Mouse (Mus musculus): ENCODE data around the gene Rbm4b. TPM values are rescaled to one million over a fixed set of nuclear protein-coding genes. Genes with fewer than 3 reads are reported as not detected.

Gene Rbm4b
- polyA plus RNA-seq, 1 experiment = 12.8 TPM

DNA sequence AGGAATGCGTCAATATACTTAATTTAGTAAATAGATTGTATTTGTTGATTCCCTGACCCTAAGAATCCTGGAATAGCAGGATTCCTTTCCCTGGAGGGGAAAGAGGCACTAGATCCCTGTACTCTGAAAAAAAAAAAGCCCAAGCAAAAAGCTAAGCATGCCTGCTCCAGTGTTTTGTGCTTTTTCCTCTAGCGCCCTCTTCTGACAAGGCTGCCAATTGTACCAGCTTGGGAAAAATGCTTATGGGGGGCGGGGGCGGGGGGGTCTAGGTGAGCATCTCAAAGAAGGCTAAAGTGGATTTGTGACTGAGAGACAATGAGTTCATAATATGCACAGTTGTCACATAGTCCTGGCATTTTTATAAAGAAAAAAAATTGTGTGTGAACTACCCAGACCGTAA, 12.8 kb upstream of the Rbm4b start:
- Histone ChIP-seq H3K4me1 (ENCODE audit: control insufficient read depth, insufficient read depth, low read length) (no peaks in the 10 kb centered on the region), H3K36me3 (ENCODE audit: control insufficient read depth, insufficient read depth, low read length) (no peaks in the 10 kb centered on the region), H3K27ac (ENCODE audit: insufficient read depth, low read depth, low read length) (no peak overlapping the region), H3K4me3 (ENCODE audit: insufficient read depth, low read depth, low read length) (no peak overlapping the region), H3K27me3 (replicated peaks; ENCODE audit: control insufficient read depth, insufficient read depth, low read length) (no peaks in the 10 kb centered on the region)
- peak; percentile 36 for DNase-seq
- 54% methylated on average over 5 of the region's 5 CpGs for WGBS
- TF ChIP-seq CTCF (conservative IDR thresholded peaks at IDR 0.05; ENCODE audit: insufficient read depth, insufficient read length, low read depth, low read length) (peak; percentile 52), POLR2A (IDR thresholded peaks at IDR 0.05; ENCODE audit: low read depth, low read length) (no peak)

DNA sequence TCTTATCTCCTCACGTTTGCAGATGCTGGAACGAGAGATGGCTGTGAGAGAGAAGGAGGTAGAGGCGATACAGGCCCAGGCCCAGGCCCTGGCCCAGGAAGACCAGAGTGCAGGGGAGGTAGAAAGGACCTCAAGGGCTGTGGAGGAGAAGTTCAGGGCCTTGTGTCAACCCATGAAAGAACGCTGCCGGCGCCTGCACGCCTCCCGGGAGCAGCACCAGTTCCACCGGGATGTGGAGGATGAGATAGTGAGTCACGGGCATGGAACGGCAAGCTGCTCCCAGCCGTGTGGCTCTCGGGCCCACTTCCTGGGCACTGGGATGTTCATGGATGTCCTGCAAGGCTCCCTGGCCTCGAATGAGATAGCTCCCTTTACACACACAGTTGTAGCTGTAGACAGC, 12.3 kb upstream of the Rbm4b start:
- TF ChIP-seq CTCF (conservative IDR thresholded peaks at IDR 0.05; ENCODE audit: insufficient read depth, insufficient read length, low read depth, low read length) = no peak
- no peak for TF ChIP-seq POLR2A (IDR thresholded peaks at IDR 0.05; ENCODE audit: low read depth, low read length)
- no peak overlapping the region for H3K27ac ChIP-seq (ENCODE audit: insufficient read depth, low read depth, low read length)
- no peak for DNase-seq
- H3K4me1 ChIP-seq (ENCODE audit: control insufficient read depth, insufficient read depth, low read length) = no peaks in the 10 kb centered on the region
- WGBS = 74% methylated on average over 14 of the region's 14 CpGs
- H3K27me3 ChIP-seq (replicated peaks; ENCODE audit: control insufficient read depth, insufficient read depth, low read length) = no peaks in the 10 kb centered on the region
- no peaks in the 10 kb centered on the region for H3K36me3 ChIP-seq (ENCODE audit: control insufficient read depth, insufficient read depth, low read length)
- H3K4me3 ChIP-seq (ENCODE audit: insufficient read depth, low read depth, low read length) = no peak overlapping the region

DNA sequence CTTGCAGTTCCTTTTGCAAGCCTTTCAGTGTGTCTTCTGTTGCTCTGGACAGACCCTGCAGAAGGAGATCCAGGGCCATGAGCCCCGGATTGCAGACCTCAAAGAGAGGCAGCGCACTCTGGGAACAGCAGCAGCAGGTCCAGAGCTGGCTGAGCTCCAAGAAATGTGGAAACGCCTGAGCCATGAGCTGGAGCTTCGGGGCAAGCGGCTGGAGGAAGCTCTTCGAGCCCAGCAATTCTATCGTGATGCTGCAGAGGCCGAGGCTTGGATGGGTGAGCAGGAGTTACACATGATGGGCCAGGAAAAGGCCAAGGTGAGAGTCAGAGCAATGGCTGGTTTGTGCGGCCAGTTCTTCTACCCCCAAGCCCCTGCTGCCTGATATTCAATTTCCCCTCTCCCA, 11.2 kb upstream of the Rbm4b start:
- no peaks in the 10 kb centered on the region for H3K4me1 ChIP-seq (ENCODE audit: control insufficient read depth, insufficient read depth, low read length)
- no peaks in the 10 kb centered on the region for H3K27me3 ChIP-seq (replicated peaks; ENCODE audit: control insufficient read depth, insufficient read depth, low read length)
- WGBS = 32% methylated on average over 9 of the region's 9 CpGs
- TF ChIP-seq POLR2A (IDR thresholded peaks at IDR 0.05; ENCODE audit: low read depth, low read length) (no peak), CTCF (conservative IDR thresholded peaks at IDR 0.05; ENCODE audit: insufficient read depth, insufficient read length, low read depth, low read length) (no peak)
- no peak overlapping the region for H3K4me3 ChIP-seq (ENCODE audit: insufficient read depth, low read depth, low read length)
- no peaks in the 10 kb centered on the region for H3K36me3 ChIP-seq (ENCODE audit: control insufficient read depth, insufficient read depth, low read length)
- DNase-seq = peak; percentile 29
- H3K27ac ChIP-seq (ENCODE audit: insufficient read depth, low read depth, low read length) = no peak overlapping the region

- peak; percentile 34 for DNase-seq
- H3K4me1 ChIP-seq (ENCODE audit: control insufficient read depth, insufficient read depth, low read length) = no peaks in the 10 kb centered on the region
- no peak for TF ChIP-seq CTCF (conservative IDR thresholded peaks at IDR 0.05; ENCODE audit: insufficient read depth, insufficient read length, low read depth, low read length)
- TF ChIP-seq POLR2A (IDR thresholded peaks at IDR 0.05; ENCODE audit: low read depth, low read length) = no peak
- WGBS = 77% methylated on average over 10 of the region's 10 CpGs
- H3K4me3 ChIP-seq (ENCODE audit: insufficient read depth, low read depth, low read length) = no peak overlapping the region
- H3K27me3 ChIP-seq (replicated peaks; ENCODE audit: control insufficient read depth, insufficient read depth, low read length) = no peaks in the 10 kb centered on the region
- H3K36me3 ChIP-seq (ENCODE audit: control insufficient read depth, insufficient read depth, low read length) = no peaks in the 10 kb centered on the region
- no peak overlapping the region for H3K27ac ChIP-seq (ENCODE audit: insufficient read depth, low read depth, low read length)
Measured at GRCm38 (mm10) chr19:4745681-4746080, 10.6 kb upstream of the Rbm4b start.

DNA sequence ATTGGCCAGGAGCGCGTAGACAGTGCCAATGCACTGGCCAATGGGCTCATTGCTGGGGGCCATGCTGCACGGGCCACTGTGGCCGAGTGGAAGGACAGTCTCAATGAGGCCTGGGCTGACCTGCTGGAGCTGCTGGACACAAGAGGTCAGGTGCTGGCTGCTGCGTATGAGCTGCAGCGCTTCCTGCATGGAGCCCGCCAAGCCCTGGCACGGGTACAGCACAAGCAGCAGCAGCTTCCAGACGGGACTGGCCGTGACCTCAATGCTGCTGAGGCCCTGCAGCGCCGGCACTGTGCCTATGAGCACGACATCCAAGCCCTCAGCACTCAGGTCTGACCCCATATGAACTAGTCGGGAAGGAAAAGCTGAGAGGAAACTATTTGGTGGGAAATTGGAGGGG, 9.7 kb upstream of the Rbm4b start:
- Histone ChIP-seq H3K27ac (ENCODE audit: insufficient read depth, low read depth, low read length) (no peak overlapping the region), H3K4me1 (ENCODE audit: control insufficient read depth, insufficient read depth, low read length) (no peaks in the 10 kb centered on the region), H3K4me3 (ENCODE audit: insufficient read depth, low read depth, low read length) (no peak overlapping the region), H3K27me3 (replicated peaks; ENCODE audit: control insufficient read depth, insufficient read depth, low read length) (no peaks in the 10 kb centered on the region), H3K36me3 (ENCODE audit: control insufficient read depth, insufficient read depth, low read length) (no peaks in the 10 kb centered on the region)
- WGBS = 70% methylated on average over 14 of the region's 14 CpGs
- TF ChIP-seq CTCF (conservative IDR thresholded peaks at IDR 0.05; ENCODE audit: insufficient read depth, insufficient read length, low read depth, low read length) = no peak
- TF ChIP-seq POLR2A (IDR thresholded peaks at IDR 0.05; ENCODE audit: low read depth, low read length) = no peak
- DNase-seq = no peak

DNA sequence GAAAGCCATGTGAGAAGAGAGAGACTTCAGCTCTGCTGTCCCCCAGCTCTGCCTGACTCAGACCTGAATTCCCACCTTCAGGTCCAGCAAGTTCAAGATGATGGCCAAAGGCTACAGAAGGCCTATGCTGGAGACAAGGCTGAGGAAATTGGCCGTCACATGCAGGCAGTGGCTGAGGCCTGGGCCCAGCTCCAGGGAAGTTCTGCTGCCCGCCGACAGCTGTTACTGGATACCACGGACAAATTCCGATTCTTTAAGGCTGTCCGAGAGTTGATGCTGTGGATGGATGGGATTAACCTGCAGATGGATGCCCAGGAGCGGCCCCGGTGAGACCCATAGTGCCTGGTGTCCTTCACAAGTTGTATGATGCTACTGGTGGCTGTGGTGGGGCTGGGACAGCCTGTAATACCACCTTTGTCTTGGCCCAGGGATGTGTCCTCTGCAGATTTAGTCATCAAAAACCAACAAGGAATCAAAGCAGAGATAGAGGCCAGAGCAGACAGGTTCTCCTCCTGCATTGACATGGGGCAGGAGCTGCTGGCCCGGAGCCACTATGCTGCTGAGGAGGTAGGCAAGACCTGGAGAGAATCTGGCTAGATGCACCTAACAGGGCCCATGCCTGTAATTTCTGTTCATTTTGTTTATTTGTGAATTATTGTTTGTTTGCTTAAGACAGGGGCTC, 8.5 kb upstream of the Rbm4b start:
- no peaks in the 10 kb centered on the region for H3K4me1 ChIP-seq (ENCODE audit: control insufficient read depth, insufficient read depth, low read length)
- no peak for DNase-seq
- no peak overlapping the region for H3K27ac ChIP-seq (ENCODE audit: insufficient read depth, low read depth, low read length)
- H3K4me3 ChIP-seq (ENCODE audit: insufficient read depth, low read depth, low read length) = no peak overlapping the region
- H3K36me3 ChIP-seq (ENCODE audit: control insufficient read depth, insufficient read depth, low read length) = no peaks in the 10 kb centered on the region
- 88% methylated on average over 9 of the region's 9 CpGs for WGBS
- no peaks in the 10 kb centered on the region for H3K27me3 ChIP-seq (replicated peaks; ENCODE audit: control insufficient read depth, insufficient read depth, low read length)
- TF ChIP-seq POLR2A (IDR thresholded peaks at IDR 0.05; ENCODE audit: low read depth, low read length) (no peak), CTCF (conservative IDR thresholded peaks at IDR 0.05; ENCODE audit: insufficient read depth, insufficient read length, low read depth, low read length) (no peak)

GRCm38 (mm10) chr19:4748493-4748892, 7.8 kb upstream of the Rbm4b start:
- no peak for DNase-seq
- WGBS = 81% methylated on average over 10 of the region's 10 CpGs
- no peaks in the 10 kb centered on the region for H3K4me1 ChIP-seq (ENCODE audit: control insufficient read depth, insufficient read depth, low read length)
- no peaks in the 10 kb centered on the region for H3K27me3 ChIP-seq (replicated peaks; ENCODE audit: control insufficient read depth, insufficient read depth, low read length)
- no peak overlapping the region for H3K4me3 ChIP-seq (ENCODE audit: insufficient read depth, low read depth, low read length)
- TF ChIP-seq CTCF (conservative IDR thresholded peaks at IDR 0.05; ENCODE audit: insufficient read depth, insufficient read length, low read depth, low read length) (no peak), POLR2A (IDR thresholded peaks at IDR 0.05; ENCODE audit: low read depth, low read length) (no peak)
- H3K36me3 ChIP-seq (ENCODE audit: control insufficient read depth, insufficient read depth, low read length) = no peaks in the 10 kb centered on the region
- no peak overlapping the region for H3K27ac ChIP-seq (ENCODE audit: insufficient read depth, low read depth, low read length)

Data from kidney, adult 2 months (tissue).